Mouse (Mus musculus) MEL (cell line): ENCODE results near the gene Fcer1g.

Source experiments
- MAX ChIP-seq: IDR thresholded peaks from 2 replicates; pipeline ENCODE4 v1.6.1; 2011; ENCODE audit warnings: low read length, improper control_type of control experiment
- POLR2A ChIP-seq, 2 experiments: IDR thresholded peaks; 2 replicates each; pipeline ENCODE4 v1.6.1; 2011 to 2012; ENCODE audit warnings: low read length in 2 of 2, mild to moderate bottlenecking in 2 of 2, control low read depth in 1 of 2, improper control_type of control experiment in 1 of 2, low read depth in 1 of 2, moderate library complexity in 1 of 2; ENCODE audit not compliant: control insufficient read depth in 1 of 2, insufficient read depth in 1 of 2, poor library complexity in 1 of 2
- SMC3 ChIP-seq: IDR thresholded peaks from 2 replicates; pipeline ENCODE4 v1.6.1; 2011; ENCODE audit warnings: low read depth, low read length, improper control_type of control experiment

DNA sequence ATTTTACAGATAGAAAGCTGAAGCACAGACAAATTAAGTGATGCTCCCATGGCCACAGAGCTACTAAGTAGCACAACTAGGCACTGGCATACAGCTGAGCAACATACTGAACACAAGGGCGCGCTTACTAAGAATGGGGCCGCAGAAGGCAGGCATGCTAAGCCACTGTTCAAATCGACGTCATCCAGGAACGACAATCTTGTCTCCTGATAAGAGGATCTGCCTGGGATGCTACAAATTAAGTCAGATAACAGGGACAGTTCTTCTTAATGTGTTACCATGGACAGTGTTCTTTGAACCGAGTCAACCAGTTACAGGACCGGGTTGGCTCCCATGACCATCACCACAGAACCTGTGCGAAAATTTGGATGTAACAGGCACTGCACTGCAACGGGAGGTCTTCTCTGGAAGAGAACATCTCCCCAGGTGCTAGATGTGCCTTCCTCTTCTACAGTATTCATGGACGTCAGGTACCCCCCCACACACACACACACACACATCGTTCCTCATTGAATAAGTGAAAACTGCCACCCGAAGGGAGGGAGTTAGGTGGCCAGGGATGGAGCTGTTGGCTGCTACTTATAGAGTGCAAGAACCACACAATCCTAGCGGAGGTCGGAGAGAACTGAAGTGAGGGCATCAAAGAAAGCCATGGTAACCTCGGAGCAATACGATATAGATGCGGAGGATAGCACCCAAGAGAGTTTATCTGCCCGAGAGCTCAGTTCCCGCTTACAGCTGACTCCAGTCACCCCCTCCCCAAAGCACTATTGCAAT lies 38.9 kb downstream of the Fcer1g start:
- TF ChIP-seq POLR2A (IDR thresholded peaks at IDR 0.05; ENCODE audit: control insufficient read depth in 1 of 2, insufficient read depth in 1 of 2, low read depth in 1 of 2, low read length in 2 of 2, poor library complexity in 1 of 2) (no peak), SMC3 (no peak), MAX (no peak)
